ENCODE assay signal across 9 mouse cellular contexts in genomic region chr13:117220501-117221321, GRCm38 (mm10). TPM values are rescaled to one million over a fixed set of nuclear protein-coding genes. Genes with fewer than 3 reads are reported as not detected.
A peak's percentile ranks its signal among the peaks of the same experiment; 100 is the strongest.
DNase-seq lines count a peak whose midpoint lies in the region; ATAC-seq lines count a peak whose summit lies in the region.
"Had no signal": no experiment of that assay in that cellular context is flagged by ENCODE, and none has a peak within 500 bp of the region (broad histone marks: within the 10 kb centered on the region; RNA-seq: fewer than 3 reads in every experiment).

TSS of gene Gm17509 (minus strand) at chr13:117221075.

- H3K9ac ChIP-seq in kidney, embryonic 15.5 days, result peak within 1 kb of the TSS; percentile 66
- H3K9ac ChIP-seq in midbrain, embryonic 15.5 days, result peak within 1 kb of the TSS; percentile 89

- WGBS in heart, embryonic 10.5 days, result under 1% methylated on average over 67 of the region's 67 CpGs
- WGBS in kidney, embryonic 15.5 days, result under 1% methylated on average over 57 of the region's 67 CpGs
- under 1% methylated on average over 67 of the region's 67 CpGs for WGBS in midbrain, embryonic 15.5 days

- DNase-seq in urinary bladder, adult 2 months (ENCODE audit: low spot score), result peak; percentile 22
- no peak for DNase-seq in urinary bladder, postnatal 10 days (ENCODE audit: low spot score)
- DNase-seq in embryo, embryonic 10.5 days (ENCODE audit: low spot score), result peak; percentile 82
- DNase-seq in heart, embryonic 10.5 days (ENCODE audit: low spot score), result peak; percentile 83
- DNase-seq in liver, result peak; percentile 46
- peak; percentile 53 to 57 for DNase-seq in spleen, postnatal 36 days (ENCODE audit: low spot score in 2 of 2)

- no peaks in the 10 kb centered on the region for H3K9me3 ChIP-seq in heart, embryonic 10.5 days
- no peaks in the 10 kb centered on the region for H3K9me3 ChIP-seq in kidney, embryonic 15.5 days (replicated peaks)
- no peaks in the 10 kb centered on the region for H3K9me3 ChIP-seq in midbrain, embryonic 15.5 days

- H3K36me3 ChIP-seq in heart, embryonic 10.5 days, result no peaks in the 10 kb centered on the region
- H3K36me3 ChIP-seq in kidney, embryonic 15.5 days, result no peaks in the 10 kb centered on the region
- no peaks in the 10 kb centered on the region for H3K36me3 ChIP-seq in midbrain, embryonic 15.5 days (replicated peaks)

- peak within 1 kb of the TSS; percentile 85 for H3K4me3 ChIP-seq in heart, embryonic 10.5 days
- H3K4me3 ChIP-seq in kidney, embryonic 15.5 days (replicated peaks), result peak within 1 kb of the TSS; percentile 71
- H3K4me3 ChIP-seq in midbrain, embryonic 15.5 days, result peak within 1 kb of the TSS; percentile 89

- peak within 1 kb of the TSS; percentile 94 for H3K27ac ChIP-seq in heart, embryonic 10.5 days
- H3K27ac ChIP-seq in kidney, embryonic 15.5 days, result peak within 1 kb of the TSS; percentile 83
- H3K27ac ChIP-seq in midbrain, embryonic 15.5 days, result peak within 1 kb of the TSS; percentile 82

- H3K27me3 ChIP-seq in heart, embryonic 10.5 days (ENCODE audit: insufficient read depth, poor library complexity, severe bottlenecking), result no peaks in the 10 kb centered on the region
- H3K27me3 ChIP-seq in kidney, embryonic 15.5 days, result peaks cover 13% of the 10 kb centered on the region; the same call in 1 of the 2 replicates
- H3K27me3 ChIP-seq in midbrain, embryonic 15.5 days (replicated peaks), result 0 out of 2 replicates have a peak, but pooled peaks cover 5% of the 10 kb centered on the region

- ATAC-seq in kidney, embryonic 15.5 days (replicated peaks; ENCODE audit: low FRiP score), result peak; percentile 88
- ATAC-seq in midbrain, embryonic 15.5 days (replicated peaks), result peak; percentile 92
- ATAC-seq: Patski had no signal

- peaks cover 18% of the 10 kb centered on the region for H3K4me1 ChIP-seq in heart, embryonic 10.5 days
- H3K4me1 ChIP-seq in kidney, embryonic 15.5 days, result peaks cover 19% of the 10 kb centered on the region
- peaks cover 20% of the 10 kb centered on the region for H3K4me1 ChIP-seq in midbrain, embryonic 15.5 days

- peak within 1 kb of the TSS; percentile 98 for H3K4me2 ChIP-seq in kidney, embryonic 15.5 days
- H3K4me2 ChIP-seq in midbrain, embryonic 15.5 days, result peak within 1 kb of the TSS; percentile 84

RNA-seq across cellular contexts. Expression of gene Gm17509, which starts in this region (rescaled TPM):
- 0.04 TPM in 1 of 2 replicates, not detected in the other for polyA plus RNA-seq in urinary bladder, adult 2 months (2012; rRNA removed)
- polyA plus RNA-seq in heart, embryonic 10.5 days (2016; fragmentation: Nextera tagmentation; extraction: Ambion mirVana), result 0.27 and 0.36 TPM in 2 replicates
- 0.23 and 0.39 TPM in 2 replicates for polyA plus RNA-seq in kidney, embryonic 15.5 days (2015; fragmentation: Nextera tagmentation; extraction: Ambion mirVana)
- polyA plus RNA-seq in midbrain, embryonic 15.5 days (2015; fragmentation: Nextera tagmentation; extraction: Ambion mirVana), result 0.46 and 0.51 TPM in 2 replicates
- polyA plus RNA-seq: Patski had no signal

Comparison
In these comparisons a context has a peak if more than half of its experiments do, and no peak if none do; other contexts are left out.
1. Peak in DNase-seq in urinary bladder, adult 2 months; RNA of the gene not detected or under 1 TPM.
2. Peak in DNase-seq, H3K4me3 ChIP-seq and H3K27ac ChIP-seq in heart, embryonic 10.5 days; RNA of the gene not detected or under 1 TPM.
3. Peak in ATAC-seq, H3K4me3 ChIP-seq, H3K27ac ChIP-seq, H3K9ac ChIP-seq and H3K4me2 ChIP-seq in kidney, embryonic 15.5 days; RNA of the gene not detected or under 1 TPM.
4. Peak in ATAC-seq, H3K4me3 ChIP-seq, H3K27ac ChIP-seq, H3K9ac ChIP-seq and H3K4me2 ChIP-seq in midbrain, embryonic 15.5 days; RNA of the gene not detected or under 1 TPM.